In genomic region chr1:179975021-179975420, GRCm38 (mm10) we compare ENCODE assay signal across 18 mouse cellular contexts. TPM values are rescaled to one million over a fixed set of nuclear protein-coding genes. Genes with fewer than 3 reads are reported as not detected.
DNase-seq lines count a peak whose midpoint lies in the region; ATAC-seq and TF ChIP-seq lines count a peak whose summit lies in the region.
"Had no signal": no experiment of that assay in that cellular context is flagged by ENCODE, and none has a peak within 500 bp of the region (broad histone marks: within the 10 kb centered on the region; RNA-seq: fewer than 3 reads in every experiment).

No protein-coding gene starts in this region.

- DNase-seq in layer of hippocampus, adult 2 months (ENCODE audit: low spot score in 2 of 2): no peak
- no peak for DNase-seq in layer of hippocampus, adult 9-11 months
- DNase-seq in urinary bladder, adult 18-20 months (ENCODE audit: low spot score in 2 of 2): no peak
- DNase-seq in lung, postnatal 36 days: no peak
- DNase-seq: cerebellum, adult 18-20 months; heart, postnatal 14 days; lung, postnatal 14 days; right cerebral cortex, postnatal 25 days; thymus, postnatal 14 days had no signal

- TF ChIP-seq POLR2A in embryonic fibroblast, embryonic 13.5 days (IDR thresholded peaks at IDR 0.05; ENCODE audit: low read depth, low read length): no peak

- ATAC-seq in liver, embryonic 12.5 days: peak; percentile 65
- no peak for ATAC-seq in midbrain, embryonic 15.5 days (replicated peaks)
- ATAC-seq: intestine, embryonic 15.5 days had no signal

- H3K4me1 ChIP-seq in embryonic fibroblast, embryonic 13.5 days (ENCODE audit: control insufficient read depth, insufficient read depth, low read length): peaks cover 13% of the 10 kb centered on the region; the same call in 1 of the 2 replicates
- H3K4me1 ChIP-seq in liver, embryonic 12.5 days: peaks cover 66% of the 10 kb centered on the region
- H3K4me1 ChIP-seq in midbrain, embryonic 15.5 days: peaks cover 3% of the 10 kb centered on the region; the same call in 1 of the 2 replicates
- H3K4me1 ChIP-seq: intestine, embryonic 15.5 days had no signal

- TF ChIP-seq CTCF in layer of hippocampus, adult 2 months (conservative IDR thresholded peaks at IDR 0.05): no peak
- TF ChIP-seq CTCF in embryonic fibroblast, embryonic 13.5 days (IDR thresholded peaks at IDR 0.05; ENCODE audit: borderline replicate concordance, insufficient read depth, low read length): no peak

- no peak overlapping the region for H3K4me3 ChIP-seq in layer of hippocampus, adult 2 months
- no peak overlapping the region for H3K4me3 ChIP-seq in embryonic fibroblast, embryonic 13.5 days (ENCODE audit: insufficient read depth, low read length)
- H3K4me3 ChIP-seq in liver, embryonic 12.5 days: peak overlapping the region; percentile 47; the same call in 1 of the 2 replicates
- H3K4me3 ChIP-seq in midbrain, embryonic 15.5 days: no peak overlapping the region
- H3K4me3 ChIP-seq: embryonic facial prominence, embryonic 12.5 days; forebrain, embryonic 12.5 days; intestine, embryonic 15.5 days; neural tube, embryonic 13.5 days had no signal

- H3K9me3 ChIP-seq in liver, embryonic 12.5 days (replicated peaks): no peaks in the 10 kb centered on the region
- no peaks in the 10 kb centered on the region for H3K9me3 ChIP-seq in midbrain, embryonic 15.5 days
- H3K9me3 ChIP-seq: embryonic facial prominence, embryonic 12.5 days; forebrain, embryonic 12.5 days; intestine, embryonic 15.5 days; neural tube, embryonic 13.5 days had no signal

- peak overlapping the region; percentile 67 for H3K4me2 ChIP-seq in liver, embryonic 12.5 days
- H3K4me2 ChIP-seq in midbrain, embryonic 15.5 days: no peak overlapping the region
- H3K4me2 ChIP-seq: embryonic facial prominence, embryonic 12.5 days; forebrain, embryonic 12.5 days; heart, embryonic 11.5 days; hindbrain, embryonic 14.5 days; intestine, embryonic 15.5 days; neural tube, embryonic 13.5 days had no signal

- WGBS in liver, embryonic 12.5 days (ENCODE audit: insufficient replicate concordance): 58% methylated on average over 6 of the region's 6 CpGs
- WGBS in midbrain, embryonic 15.5 days: 73% methylated on average over 6 of the region's 6 CpGs

- no peaks in the 10 kb centered on the region for H3K27me3 ChIP-seq in liver, embryonic 12.5 days (replicated peaks)
- H3K27me3 ChIP-seq in midbrain, embryonic 15.5 days (replicated peaks): no peaks in the 10 kb centered on the region
- H3K27me3 ChIP-seq: embryonic facial prominence, embryonic 12.5 days; forebrain, embryonic 12.5 days; intestine, embryonic 15.5 days; neural tube, embryonic 13.5 days had no signal

- 0 out of 2 replicates have a peak, but pooled peaks cover 6% of the 10 kb centered on the region for H3K36me3 ChIP-seq in liver, embryonic 12.5 days
- no peaks in the 10 kb centered on the region for H3K36me3 ChIP-seq in midbrain, embryonic 15.5 days (replicated peaks)
- H3K36me3 ChIP-seq: embryonic facial prominence, embryonic 12.5 days; forebrain, embryonic 12.5 days; intestine, embryonic 15.5 days; neural tube, embryonic 13.5 days had no signal

- peak overlapping the region; percentile 54 for H3K9ac ChIP-seq in liver, embryonic 12.5 days
- H3K9ac ChIP-seq in midbrain, embryonic 15.5 days: no peak overlapping the region
- H3K9ac ChIP-seq: embryonic facial prominence, embryonic 12.5 days; forebrain, embryonic 12.5 days; hindbrain, embryonic 14.5 days; intestine, embryonic 15.5 days; neural tube, embryonic 13.5 days had no signal

- H3K27ac ChIP-seq in layer of hippocampus, adult 2 months: peak overlapping the region; percentile 21
- peak overlapping the region; percentile 51; the same call in 1 of the 2 replicates for H3K27ac ChIP-seq in embryonic fibroblast, embryonic 13.5 days (ENCODE audit: insufficient read depth, low read length)
- H3K27ac ChIP-seq in liver, embryonic 12.5 days: peak overlapping the region; percentile 75
- H3K27ac ChIP-seq in midbrain, embryonic 15.5 days: no peak overlapping the region
- H3K27ac ChIP-seq: embryonic facial prominence, embryonic 12.5 days; forebrain, embryonic 12.5 days; hindbrain, embryonic 14.5 days; intestine, embryonic 15.5 days; neural tube, embryonic 13.5 days had no signal

RNA-seq across cellular contexts. Expression of gene Cdc42bpa, which starts 14.7 kb away (rescaled TPM):
- total RNA-seq in layer of hippocampus, adult 2 months (2021): 100 to 1,000 TPM; 229 to 247 TPM
- polyA plus RNA-seq in embryonic fibroblast, embryonic 13.5 days (2011; ENCODE audit: insufficient read length, low read depth, missing spikeins): 109 and 138 TPM in 2 replicates
- polyA plus RNA-seq in liver, embryonic 12.5 days (2016; fragmentation: Nextera tagmentation; extraction: Ambion mirVana): 13.5 and 13.8 TPM in 2 replicates
- polyA plus RNA-seq in midbrain, embryonic 15.5 days (2015; fragmentation: Nextera tagmentation; extraction: Ambion mirVana): 28.5 and 28.9 TPM in 2 replicates
